Mouse (Mus musculus): ENCODE measurements around the gene Gm12695.

GRCm38 (mm10) chr4:96729256-96729655 lies 55.7 kb downstream of the Gm12695 start:
- TF ChIP-seq TCF12 (IDR thresholded peaks at IDR 0.05; ENCODE audit: insufficient read depth, poor library complexity, severe bottlenecking) (no peak), POLR2AphosphoS2 (IDR thresholded peaks at IDR 0.05; ENCODE audit: insufficient read length, low read depth) (no peak), E2F4 (IDR thresholded peaks at IDR 0.05; ENCODE audit: insufficient read depth) (no peak), TCF3 (IDR thresholded peaks at IDR 0.05; ENCODE audit: insufficient read length, low read depth) (no peak), MYOG (IDR thresholded peaks at IDR 0.05; ENCODE audit: control insufficient read depth in 1 of 3, insufficient read depth in 1 of 3, insufficient read length in 2 of 3, low read depth in 2 of 3) (no peak), POLR2A (IDR thresholded peaks at IDR 0.05; ENCODE audit: insufficient read length, low read depth) (no peak), USF1 (IDR thresholded peaks at IDR 0.05; ENCODE audit: low read depth) (no peak), MAX (IDR thresholded peaks at IDR 0.05; ENCODE audit: low read depth) (no peak), CEBPB (IDR thresholded peaks at IDR 0.05; ENCODE audit: insufficient read depth, poor library complexity, severe bottlenecking) (no peak), MYOD1 (IDR thresholded peaks at IDR 0.05; ENCODE audit: control insufficient read depth in 1 of 3, insufficient read length in 2 of 3, low read depth in 2 of 3) (no peak)
